Mouse (Mus musculus) heart, embryonic 11.5 days (tissue): ENCODE data around the gene Dgat2. TPM values are rescaled to one million over a fixed set of nuclear protein-coding genes. Genes with fewer than 3 reads are reported as not detected.

Experiments
- ATAC-seq: fragments of 200-750 bp; cut with Nextera tagmentation; replicated peaks from 2 replicates; pipeline ENCODE4 v1.8.0; 2017; ENCODE audit warnings: moderate library complexity; ENCODE audit not compliant: insufficient number of reproducible peaks, low FRiP score, low TSS enrichment
- H3K27ac ChIP-seq: fragments of 300-500 bp; sonication (generic); 2 replicates; pipeline ENCODE4 v1.5.1; 2014; ENCODE audit warnings: mild to moderate bottlenecking, low read depth, low read length
- H3K27me3 ChIP-seq: fragments of 300-500 bp; sonication (generic); 2 replicates; pipeline ENCODE4 v1.6.1; 2014; ENCODE audit warnings: mild to moderate bottlenecking, low read length, mixed read lengths; ENCODE audit not compliant: control insufficient read depth, insufficient read depth
- H3K36me3 ChIP-seq: fragments of 300-500 bp; sonication (generic); 2 replicates; pipeline ENCODE4 v1.6.1; 2014; ENCODE audit warnings: mild to moderate bottlenecking, low read length, moderate library complexity, mixed read lengths; ENCODE audit not compliant: control insufficient read depth, insufficient read depth
- H3K4me1 ChIP-seq: fragments of 300-500 bp; sonication (generic); 2 replicates; pipeline ENCODE4 v1.6.1; 2014; ENCODE audit warnings: low read length; ENCODE audit not compliant: control insufficient read depth, insufficient read depth
- H3K4me2 ChIP-seq: fragments of 300-500 bp; sonication (generic); 2 replicates; pipeline ENCODE4 v1.6.1; 2014; ENCODE audit warnings: mild to moderate bottlenecking, moderate library complexity
- H3K4me3 ChIP-seq: fragments of 300-500 bp; sonication (generic); 2 replicates; pipeline ENCODE4 v1.5.1; 2014; ENCODE audit warnings: low read depth, low read length
- H3K9ac ChIP-seq: fragments of 300-500 bp; sonication (generic); 2 replicates; pipeline ENCODE4 v1.6.1; 2014; ENCODE audit warnings: mild to moderate bottlenecking, low read depth, low read length, moderate library complexity
- H3K9me3 ChIP-seq: fragments of 300-500 bp; sonication (generic); replicated peaks from 2 replicates; pipeline ENCODE4 v1.6.1; 2016; ENCODE audit warnings: low read length; ENCODE audit not compliant: control insufficient read depth
- WGBS: fragments of 180-500 bp; shearing (Covaris S2); extraction: QIAGEN DNeasy Blood & Tissue Kit; methylation state at CpG from one replicate; pipeline ENCODE4 v1.1.7; 2014; ENCODE audit not compliant: insufficient replicate concordance; 5-methylcytosine and 5-hydroxymethylcytosine counted together
- polyA plus RNA-seq: library from polyadenylated mRNA; unstranded; fragments of >200 nt; fragmentation: Nextera tagmentation; extraction: Ambion mirVana; gene quantifications from 2 replicates; pipeline ENCODE4 v1.2.1, GENCODE M21; 2014

Dgat2 gene
- polyA plus RNA-seq, 1 experiment from 2014 or later: 8.7 TPM

- Histone ChIP-seq H3K4me1 (peaks cover 7% of the 10 kb centered on the region), H3K4me2 (no peak overlapping the region), H3K27ac (no peak overlapping the region), H3K9ac (no peak overlapping the region), H3K27me3 (no peaks in the 10 kb centered on the region), H3K9me3 (no peaks in the 10 kb centered on the region), H3K4me3 (no peak overlapping the region), H3K36me3 (no peaks in the 10 kb centered on the region)
- WGBS: 58% methylated on average over 7 of the region's 7 CpGs
- ATAC-seq: no peak
Measured at GRCm38 (mm10) chr7:99146906-99147305, 35.6 kb downstream of the Dgat2 start.

- H3K27ac ChIP-seq: no peak overlapping the region
- no peak overlapping the region for H3K4me2 ChIP-seq
- peaks cover 10% of the 10 kb centered on the region for H3K4me1 ChIP-seq
- H3K36me3 ChIP-seq: no peaks in the 10 kb centered on the region
- 41% methylated on average over 7 of the region's 7 CpGs for WGBS
- no peak overlapping the region for H3K4me3 ChIP-seq
- no peak for ATAC-seq
- H3K9me3 ChIP-seq: no peaks in the 10 kb centered on the region
- H3K27me3 ChIP-seq: no peaks in the 10 kb centered on the region
- no peak overlapping the region for H3K9ac ChIP-seq
Measured at GRCm38 (mm10) chr7:99146011-99146410, 36.5 kb downstream of the Dgat2 start.

GRCm38 (mm10) chr7:99144616-99145015, 37.9 kb downstream of the Dgat2 start:
- no peaks in the 10 kb centered on the region for H3K9me3 ChIP-seq
- no peaks in the 10 kb centered on the region for H3K27me3 ChIP-seq
- H3K27ac ChIP-seq: no peak overlapping the region
- no peak overlapping the region for H3K4me3 ChIP-seq
- no peaks in the 10 kb centered on the region for H3K36me3 ChIP-seq
- H3K9ac ChIP-seq: no peak overlapping the region
- no peak overlapping the region for H3K4me2 ChIP-seq
- 58% methylated on average over 11 of the region's 11 CpGs for WGBS
- no peak for ATAC-seq
- H3K4me1 ChIP-seq: peaks cover 10% of the 10 kb centered on the region

- Histone ChIP-seq H3K9me3 (no peaks in the 10 kb centered on the region), H3K4me2 (no peak overlapping the region), H3K4me3 (no peak overlapping the region), H3K27me3 (no peaks in the 10 kb centered on the region), H3K36me3 (no peaks in the 10 kb centered on the region), H3K4me1 (peaks cover 13% of the 10 kb centered on the region), H3K9ac (no peak overlapping the region), H3K27ac (no peak overlapping the region)
- 57% methylated on average over 3 of the region's 3 CpGs for WGBS
- ATAC-seq: no peak
Measured at GRCm38 (mm10) chr7:99143244-99143643, 39.3 kb downstream of the Dgat2 start.

- WGBS: 34% methylated on average over 12 of the region's 12 CpGs
- H3K4me2 ChIP-seq: peak overlapping the region; percentile 89
- no peak for ATAC-seq
- peak overlapping the region; percentile 2; the same call in 1 of the 2 replicates for H3K9ac ChIP-seq
- no peak overlapping the region for H3K27ac ChIP-seq
- no peaks in the 10 kb centered on the region for H3K36me3 ChIP-seq
- peaks cover 13% of the 10 kb centered on the region for H3K4me1 ChIP-seq
- peak overlapping the region; percentile 95 for H3K4me3 ChIP-seq
- H3K9me3 ChIP-seq: no peaks in the 10 kb centered on the region
- H3K27me3 ChIP-seq: no peaks in the 10 kb centered on the region
Measured at GRCm38 (mm10) chr7:99141919-99142606, 40.5 kb downstream of the Dgat2 start.

DNA sequence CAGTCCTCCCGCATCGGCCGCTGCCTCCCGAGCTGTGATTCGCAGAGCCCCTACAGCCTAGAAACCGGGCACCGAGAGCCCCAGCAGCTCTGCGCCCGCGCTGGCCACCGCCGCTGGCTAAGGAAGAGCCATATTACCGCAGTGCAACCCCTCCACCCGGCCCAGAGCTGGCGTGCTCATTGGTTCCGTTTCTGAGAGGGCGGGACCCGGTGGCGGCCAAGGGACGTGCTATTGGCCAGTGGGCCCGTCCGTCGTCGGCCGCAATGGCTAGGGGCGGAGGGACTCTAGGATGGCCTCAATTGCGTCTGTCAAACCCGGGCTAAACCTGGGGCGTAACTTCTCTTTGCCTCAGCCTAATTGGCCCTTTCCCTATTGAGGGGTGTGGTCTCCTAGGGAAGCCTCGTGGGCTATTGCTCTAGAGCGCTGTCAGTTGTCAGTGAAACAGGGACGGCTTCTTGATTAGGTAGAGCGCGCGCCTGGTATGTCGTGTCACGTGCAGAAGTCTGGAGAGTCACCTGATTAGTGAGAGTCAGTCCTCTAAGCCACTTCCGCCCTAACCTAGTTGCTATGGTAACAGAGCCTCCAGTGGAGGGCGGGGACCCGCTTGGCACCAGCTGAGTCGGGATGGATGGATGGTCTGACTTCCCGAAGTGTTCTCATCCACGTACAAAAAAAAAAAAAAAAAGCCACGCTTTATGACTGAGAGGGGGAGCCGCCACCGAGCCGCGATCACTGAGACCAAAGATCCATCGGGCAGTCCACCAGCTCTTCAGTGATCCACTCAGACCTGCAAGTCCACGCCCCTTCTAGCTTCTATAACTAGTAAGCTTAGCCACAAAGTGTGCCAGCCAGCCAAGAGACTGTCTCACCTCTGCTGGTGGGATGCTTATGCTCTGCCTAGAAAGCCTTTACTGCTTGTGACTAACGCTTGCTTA, 41.3 kb downstream of the Dgat2 start, which contains the start of gene Uvrag:
Gene Uvrag (minus strand): TSS at position 158 of the 935 bp plus-strand sequence.
- Histone ChIP-seq H3K9me3 (no peaks in the 10 kb centered on the region), H3K27ac (peak within 1 kb of the TSS; percentile 85), H3K27me3 (no peaks in the 10 kb centered on the region), H3K9ac (peak within 1 kb of the TSS; percentile 92), H3K36me3 (no peaks in the 10 kb centered on the region), H3K4me2 (peak within 1 kb of the TSS; percentile 89), H3K4me1 (peaks cover 13% of the 10 kb centered on the region), H3K4me3 (peak within 1 kb of the TSS; percentile 95)
- 1% methylated on average over 51 of the region's 51 CpGs for WGBS
- ATAC-seq: peak; percentile 98

GRCm38 (mm10) chr7:99140511-99140910, 42.0 kb downstream of the Dgat2 start:
- Histone ChIP-seq H3K27me3 (no peaks in the 10 kb centered on the region), H3K4me3 (peak overlapping the region; percentile 95), H3K4me1 (peaks cover 9% of the 10 kb centered on the region), H3K9me3 (no peaks in the 10 kb centered on the region), H3K36me3 (no peaks in the 10 kb centered on the region), H3K27ac (peak overlapping the region; percentile 85), H3K9ac (peak overlapping the region; percentile 92), H3K4me2 (peak overlapping the region; percentile 89)
- 0 out of 2 replicates have a peak, but pooled peaks have one; percentile 2 for ATAC-seq
- WGBS: 1% methylated on average over 26 of the region's 39 CpGs

- peak overlapping the region; percentile 92 for H3K9ac ChIP-seq
- no peaks in the 10 kb centered on the region for H3K36me3 ChIP-seq
- peak overlapping the region; percentile 95 for H3K4me3 ChIP-seq
- no peak for ATAC-seq
- H3K9me3 ChIP-seq: no peaks in the 10 kb centered on the region
- under 1% methylated on average over 13 of the region's 13 CpGs for WGBS
- H3K4me2 ChIP-seq: peak overlapping the region; percentile 89
- H3K4me1 ChIP-seq: peaks cover 6% of the 10 kb centered on the region
- no peaks in the 10 kb centered on the region for H3K27me3 ChIP-seq
- H3K27ac ChIP-seq: peak overlapping the region; percentile 85
Measured at GRCm38 (mm10) chr7:99139841-99140491, 42.6 kb downstream of the Dgat2 start.
